Mouse (Mus musculus): Measurements from ENCODE around the gene Bnip1. TPM values are rescaled to one million over a fixed set of nuclear protein-coding genes. Genes with fewer than 3 reads are reported as not detected.

Gene Bnip1
- polyA plus RNA-seq, 1 experiment from 2014 or later: 51.5 TPM

GRCm38 (mm10) chr17:26836786-26837545 lies 56.1 kb downstream of the Bnip1 start:
- 2% methylated on average over 19 of the region's 19 CpGs for WGBS
- no peak for DNase-seq (ENCODE audit: low spot score)

GRCm38 (mm10) chr17:26837546-26837985 lies 56.7 kb downstream of the Bnip1 start:
- Histone ChIP-seq H3K9me3 (ENCODE audit: control insufficient read depth, low read length) (no peaks in the 10 kb centered on the region), H3K4me2 (replicated peaks) (no peak overlapping the region), H3K36me3 (replicated peaks; ENCODE audit: control insufficient read depth, insufficient read depth) (no peaks in the 10 kb centered on the region), H3K4me1 (replicated peaks; ENCODE audit: control insufficient read depth, insufficient read depth, low read length) (no peaks in the 10 kb centered on the region), H3K9ac (no peak overlapping the region), H3K4me3 (replicated peaks; ENCODE audit: low read length) (no peak overlapping the region), H3K27me3 (ENCODE audit: control insufficient read depth, insufficient read depth, low read length) (peaks cover 100% of the 10 kb centered on the region), H3K27ac (no peak overlapping the region)
- DNase-seq (ENCODE audit: low spot score) (no peak), ATAC-seq (ENCODE audit: low FRiP score) (no peak)
- 2% methylated on average over 7 of the region's 7 CpGs for WGBS

More at GRCm38 (mm10) chr17:26836786-26837545, 56.1 kb downstream of the Bnip1 start:
- peaks cover 100% of the 10 kb centered on the region for H3K27me3 ChIP-seq (ENCODE audit: control insufficient read depth, insufficient read depth, low read length)
- no peak overlapping the region for H3K27ac ChIP-seq
- no peaks in the 10 kb centered on the region for H3K9me3 ChIP-seq (ENCODE audit: control insufficient read depth, low read length)
- H3K4me3 ChIP-seq (replicated peaks; ENCODE audit: low read length): no peak overlapping the region
- H3K36me3 ChIP-seq (replicated peaks; ENCODE audit: control insufficient read depth, insufficient read depth): no peaks in the 10 kb centered on the region
- no peak overlapping the region for H3K9ac ChIP-seq
- no peaks in the 10 kb centered on the region for H3K4me1 ChIP-seq (replicated peaks; ENCODE audit: control insufficient read depth, insufficient read depth, low read length)
- H3K4me2 ChIP-seq (replicated peaks): no peak overlapping the region
- ATAC-seq (ENCODE audit: low FRiP score): no peak

- Histone ChIP-seq H3K27me3 (ENCODE audit: control insufficient read depth, insufficient read depth, low read length) (peaks cover 100% of the 10 kb centered on the region), H3K9me3 (ENCODE audit: control insufficient read depth, low read length) (no peaks in the 10 kb centered on the region), H3K4me2 (replicated peaks) (no peak overlapping the region), H3K27ac (no peak overlapping the region), H3K4me3 (replicated peaks; ENCODE audit: low read length) (no peak overlapping the region), H3K4me1 (replicated peaks; ENCODE audit: control insufficient read depth, insufficient read depth, low read length) (no peaks in the 10 kb centered on the region), H3K9ac (no peak overlapping the region), H3K36me3 (replicated peaks; ENCODE audit: control insufficient read depth, insufficient read depth) (no peaks in the 10 kb centered on the region)
- DNase-seq (ENCODE audit: low spot score) (no peak), ATAC-seq (ENCODE audit: low FRiP score) (no peak)
- 2% methylated on average over 36 of the region's 37 CpGs for WGBS
Measured at GRCm38 (mm10) chr17:26838191-26838910, 57.5 kb downstream of the Bnip1 start.

- Histone ChIP-seq H3K9ac (no peak overlapping the region), H3K4me3 (replicated peaks; ENCODE audit: low read length) (peak overlapping the region; percentile 14), H3K4me1 (replicated peaks; ENCODE audit: control insufficient read depth, insufficient read depth, low read length) (no peaks in the 10 kb centered on the region), H3K4me2 (replicated peaks) (0 out of 2 replicates have a peak overlapping the region, but pooled peaks have one; percentile 6), H3K9me3 (ENCODE audit: control insufficient read depth, low read length) (no peaks in the 10 kb centered on the region), H3K27me3 (ENCODE audit: control insufficient read depth, insufficient read depth, low read length) (peaks cover 99% of the 10 kb centered on the region), H3K36me3 (replicated peaks; ENCODE audit: control insufficient read depth, insufficient read depth) (no peaks in the 10 kb centered on the region), H3K27ac (no peak overlapping the region)
- no peak for DNase-seq (ENCODE audit: low spot score)
- ATAC-seq (ENCODE audit: low FRiP score): no peak; the same call in 1 of the 2 replicates
- WGBS: under 1% methylated on average over 77 of the region's 87 CpGs
Measured at GRCm38 (mm10) chr17:26838911-26839717, 58.2 kb downstream of the Bnip1 start.

- H3K4me1 ChIP-seq (replicated peaks; ENCODE audit: control insufficient read depth, insufficient read depth, low read length): no peaks in the 10 kb centered on the region
- H3K4me2 ChIP-seq (replicated peaks): no peak overlapping the region
- under 1% methylated on average over 26 of the region's 26 CpGs for WGBS
- H3K9ac ChIP-seq: no peak overlapping the region
- peak overlapping the region; percentile 14 for H3K4me3 ChIP-seq (replicated peaks; ENCODE audit: low read length)
- no peak for DNase-seq (ENCODE audit: low spot score)
- H3K9me3 ChIP-seq (ENCODE audit: control insufficient read depth, low read length): no peaks in the 10 kb centered on the region
- no peaks in the 10 kb centered on the region for H3K36me3 ChIP-seq (replicated peaks; ENCODE audit: control insufficient read depth, insufficient read depth)
- H3K27ac ChIP-seq: no peak overlapping the region
- peaks cover 99% of the 10 kb centered on the region for H3K27me3 ChIP-seq (ENCODE audit: control insufficient read depth, insufficient read depth, low read length)
- no peak for ATAC-seq (ENCODE audit: low FRiP score)
Measured at GRCm38 (mm10) chr17:26839718-26840438, 59.0 kb downstream of the Bnip1 start.

GRCm38 (mm10) chr17:26840439-26840780 lies 59.5 kb downstream of the Bnip1 start:
- no peaks in the 10 kb centered on the region for H3K4me1 ChIP-seq (replicated peaks; ENCODE audit: control insufficient read depth, insufficient read depth, low read length)

GRCm38 (mm10) chr17:26840922-26841731 lies 60.3 kb downstream of the Bnip1 start:
- DNase-seq (ENCODE audit: low spot score): no peak
- ATAC-seq (ENCODE audit: low FRiP score): no peak
- Histone ChIP-seq H3K36me3 (replicated peaks; ENCODE audit: control insufficient read depth, insufficient read depth) (no peaks in the 10 kb centered on the region), H3K9ac (no peak overlapping the region), H3K4me2 (replicated peaks) (no peak overlapping the region), H3K9me3 (ENCODE audit: control insufficient read depth, low read length) (no peaks in the 10 kb centered on the region), H3K4me3 (replicated peaks; ENCODE audit: low read length) (no peak overlapping the region), H3K4me1 (replicated peaks; ENCODE audit: control insufficient read depth, insufficient read depth, low read length) (no peaks in the 10 kb centered on the region), H3K27me3 (ENCODE audit: control insufficient read depth, insufficient read depth, low read length) (peaks cover 98% of the 10 kb centered on the region), H3K27ac (no peak overlapping the region)
- WGBS: under 1% methylated on average over 48 of the region's 48 CpGs

More at GRCm38 (mm10) chr17:26840439-26840780, 59.5 kb downstream of the Bnip1 start:
- H3K27ac ChIP-seq: no peak overlapping the region
- no peaks in the 10 kb centered on the region for H3K9me3 ChIP-seq (ENCODE audit: control insufficient read depth, low read length)
- no peak overlapping the region for H3K4me3 ChIP-seq (replicated peaks; ENCODE audit: low read length)
- 4% methylated on average over 9 of the region's 9 CpGs for WGBS
- peaks cover 99% of the 10 kb centered on the region for H3K27me3 ChIP-seq (ENCODE audit: control insufficient read depth, insufficient read depth, low read length)
- no peak overlapping the region for H3K9ac ChIP-seq
- no peaks in the 10 kb centered on the region for H3K36me3 ChIP-seq (replicated peaks; ENCODE audit: control insufficient read depth, insufficient read depth)
- no peak overlapping the region for H3K4me2 ChIP-seq (replicated peaks)
- no peak for DNase-seq (ENCODE audit: low spot score)
- no peak for ATAC-seq (ENCODE audit: low FRiP score)

- no peak overlapping the region for H3K27ac ChIP-seq
- no peak for DNase-seq (ENCODE audit: low spot score)
- H3K27me3 ChIP-seq (ENCODE audit: control insufficient read depth, insufficient read depth, low read length): peaks cover 96% of the 10 kb centered on the region
- H3K9ac ChIP-seq: no peak overlapping the region
- no peak overlapping the region for H3K4me3 ChIP-seq (replicated peaks; ENCODE audit: low read length)
- WGBS: under 1% methylated on average over 5 of the region's 5 CpGs
- H3K4me2 ChIP-seq (replicated peaks): no peak overlapping the region
- H3K9me3 ChIP-seq (ENCODE audit: control insufficient read depth, low read length): no peaks in the 10 kb centered on the region
- no peaks in the 10 kb centered on the region for H3K36me3 ChIP-seq (replicated peaks; ENCODE audit: control insufficient read depth, insufficient read depth)
- ATAC-seq (ENCODE audit: low FRiP score): no peak
- H3K4me1 ChIP-seq (replicated peaks; ENCODE audit: control insufficient read depth, insufficient read depth, low read length): no peaks in the 10 kb centered on the region
Measured at GRCm38 (mm10) chr17:26841981-26842380, 61.1 kb downstream of the Bnip1 start.

All from hindbrain, embryonic 14.5 days (tissue).